Mouse (Mus musculus) spleen, embryonic (tissue): ENCODE measurements around the gene Ccdc62.

Experiments used
- CTCF ChIA-PET: fragments of 350-600 bp; sonication (Branson Sonifier 250); formaldehyde crosslinking; loops from one replicate; lab custom pipeline; 2022; lab: Charles Lee

The Ccdc62 gene

GRCm38 (mm10) chr5:123998370-123998769 is 67.9 kb downstream of the Ccdc62 start:
- CTCF ChIA-PET, result interaction anchor here (0.6 to 0.8 kb wide), 2 partner anchors 21 to 53 kb away, joined by 3 read pairs; no protein-coding TSS in a partner anchor

DNA sequence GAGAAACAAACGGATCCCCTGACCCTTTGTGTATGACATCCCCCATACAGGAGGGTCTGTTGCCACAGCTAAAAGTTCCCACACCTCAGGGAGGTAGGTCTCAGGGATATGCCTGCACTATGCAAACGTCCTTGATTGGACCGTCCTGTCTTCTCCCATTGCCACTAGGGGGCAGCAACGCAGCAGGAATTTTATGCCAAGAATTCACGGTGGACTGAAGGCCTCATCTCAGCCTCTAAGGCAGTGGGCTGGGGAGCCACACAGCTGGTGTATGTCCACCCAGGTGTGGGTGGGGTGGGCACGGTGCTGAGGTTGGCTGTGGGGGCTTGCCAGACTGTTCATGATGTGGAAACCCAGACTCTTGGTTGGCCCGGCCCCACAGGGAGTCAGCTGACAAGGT is 70.3 kb downstream of the Ccdc62 start:
- CTCF ChIA-PET, result interaction anchor here (0.5 to 1.7 kb wide), 5 partner anchors 19 to 84 kb away, joined by 3 to 12 read pairs (median 3); no protein-coding TSS in a partner anchor

- CTCF ChIA-PET, result interaction anchor here (0.7 to 1.7 kb wide), 5 partner anchors 12 to 84 kb away, joined by 3 to 9 read pairs (median 3); no protein-coding TSS in a partner anchor
Observed at GRCm38 (mm10) chr5:124001274-124001673, 70.8 kb downstream of the Ccdc62 start.

GRCm38 (mm10) chr5:124002876-124003275 is 72.4 kb downstream of the Ccdc62 start:
- CTCF ChIA-PET, result interaction anchor here (0.6 to 1.6 kb wide), 2 partner anchors 26 to 72 kb away, joined by 3 read pairs; no protein-coding TSS in a partner anchor

GRCm38 (mm10) chr5:124003375-124003774 is 72.9 kb downstream of the Ccdc62 start:
- CTCF ChIA-PET, result interaction anchor here (1.6 kb wide), 1 partner anchor 15 kb away, joined by 4 read pairs; no protein-coding TSS in a partner anchor

GRCm38 (mm10) chr5:124004356-124005150 is 74.1 kb downstream of the Ccdc62 start:
- CTCF ChIA-PET, result interaction anchor here (0.7 to 1.6 kb wide), 4 partner anchors 10 to 1354 kb away, joined by 3 to 4 read pairs (median 4); no protein-coding TSS in a partner anchor

- CTCF ChIA-PET, result interaction anchor here (0.7 to 1.6 kb wide), 4 partner anchors 13 to 1355 kb away, joined by 3 to 4 read pairs (median 4); no protein-coding TSS in a partner anchor
Observed at GRCm38 (mm10) chr5:124005151-124005500, 74.6 kb downstream of the Ccdc62 start.

DNA sequence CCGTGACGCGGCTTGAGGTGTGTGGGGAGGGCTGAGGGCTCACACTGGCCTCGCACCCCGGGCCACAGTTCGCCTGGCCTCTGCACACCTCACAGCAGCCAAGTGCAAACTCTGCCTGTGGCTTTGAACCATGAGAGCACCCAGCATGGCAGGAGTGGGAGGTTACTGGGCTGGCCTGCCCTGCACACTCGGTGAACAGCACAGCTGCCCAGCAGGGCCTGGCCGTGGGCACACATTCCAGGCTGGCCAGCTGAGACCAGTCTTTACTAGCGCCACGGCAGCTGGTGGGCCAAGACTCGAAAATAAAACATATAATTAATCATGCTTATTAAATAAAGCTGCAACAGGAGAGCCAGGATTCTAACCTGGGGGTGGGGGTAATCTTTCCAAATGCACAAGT is 75.1 kb downstream of the Ccdc62 start:
- CTCF ChIA-PET, result interaction anchor here (0.7 to 0.9 kb wide), 2 partner anchors 77 to 1355 kb away, joined by 3 to 4 read pairs; no protein-coding TSS in a partner anchor

DNA sequence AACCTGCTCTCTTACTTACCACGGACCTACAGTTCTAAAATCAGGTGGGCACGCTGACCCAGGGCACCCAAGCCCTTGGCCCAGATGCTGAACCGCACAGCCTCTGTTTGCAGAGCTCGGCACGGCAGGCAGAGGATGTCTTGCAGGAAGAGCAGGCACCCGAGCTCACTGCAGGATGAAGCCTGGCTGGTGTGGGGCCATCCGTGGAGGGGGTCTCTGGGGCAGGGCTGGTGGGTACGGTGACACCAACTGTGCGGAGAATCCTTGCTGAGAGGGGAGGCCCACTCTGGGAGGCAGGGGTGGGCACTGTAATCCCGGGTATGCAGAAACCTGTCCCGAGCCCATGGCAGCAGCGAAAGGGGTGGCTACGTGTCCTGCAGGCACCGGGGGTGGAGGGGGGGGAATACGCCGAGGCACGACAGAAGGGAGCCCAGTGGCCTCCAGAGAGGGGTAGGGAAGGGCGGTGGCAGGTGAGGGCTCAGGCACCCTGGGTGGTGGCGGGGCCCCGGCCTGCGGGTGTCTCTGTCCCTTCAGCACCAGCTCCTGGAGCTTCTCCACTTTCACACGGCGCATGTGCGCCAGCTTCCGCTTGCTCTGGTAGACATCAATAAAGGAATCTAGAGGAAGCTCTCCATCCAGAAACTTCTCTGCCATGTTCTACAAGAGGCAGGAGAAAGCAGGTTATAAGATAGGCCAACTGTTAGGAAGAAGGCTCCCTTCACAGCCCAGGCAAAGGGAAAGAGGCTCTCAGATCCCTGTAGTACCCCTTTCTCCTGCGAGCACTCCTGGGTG is 75.8 kb downstream of the Ccdc62 start:
- CTCF ChIA-PET, result interaction anchor here (0.6 to 0.9 kb wide), 2 partner anchors 14 to 77 kb away, joined by 3 to 4 read pairs; no protein-coding TSS in a partner anchor

DNA sequence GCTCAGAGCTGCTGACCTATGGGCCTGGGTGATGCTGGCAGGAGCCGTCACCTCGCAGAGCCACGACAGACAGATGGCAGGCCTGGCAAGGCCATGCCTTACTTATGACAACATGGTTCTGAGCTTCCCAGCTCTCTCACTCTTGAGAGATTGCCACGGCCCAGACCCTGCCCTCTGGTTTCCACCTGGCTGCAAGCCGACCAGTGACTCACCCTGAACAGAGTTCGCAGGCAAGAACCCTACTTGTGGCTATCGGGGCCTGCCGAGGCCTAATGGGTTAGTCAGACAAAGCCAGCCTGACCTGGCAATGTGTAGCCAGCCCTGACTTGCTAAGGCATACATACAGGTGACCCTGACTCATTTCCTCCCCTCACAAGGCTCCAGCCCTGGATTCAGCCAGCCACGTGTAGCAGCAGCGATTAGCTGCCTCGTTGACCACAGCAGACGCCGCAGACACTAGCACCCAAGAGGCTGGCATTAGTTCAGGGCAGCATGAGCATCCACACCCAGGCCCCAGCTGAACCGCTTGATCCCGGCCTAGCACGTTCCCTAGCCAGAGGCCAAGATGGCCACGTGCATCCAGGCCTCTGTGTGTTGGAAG is 76.5 kb downstream of the Ccdc62 start:
- CTCF ChIA-PET, result no interaction called here

DNA sequence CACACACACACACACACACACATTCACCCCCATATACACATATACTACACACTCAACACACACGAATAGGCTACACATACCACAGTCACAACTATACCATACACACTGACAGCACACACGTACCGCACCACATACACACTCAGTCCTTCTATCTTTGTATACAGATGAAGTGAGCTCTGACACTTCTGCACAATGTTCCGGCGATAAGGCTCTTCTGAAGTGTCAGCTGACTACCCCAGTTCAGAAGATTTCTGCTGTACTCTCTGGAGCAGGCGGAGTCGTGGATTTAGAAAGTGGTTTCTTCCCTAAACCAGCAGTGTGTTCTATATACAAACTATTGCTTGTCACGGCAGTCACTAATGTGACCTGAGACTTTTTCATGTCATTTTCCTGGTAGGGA is 79.6 kb downstream of the Ccdc62 start:
- CTCF ChIA-PET, result no interaction called here

- CTCF ChIA-PET, result interaction anchor here (1.2 kb wide), 1 partner anchor 11 kb away, joined by 5 read pairs; no protein-coding TSS in a partner anchor
Observed at GRCm38 (mm10) chr5:124010910-124011655, 80.6 kb downstream of the Ccdc62 start.

DNA sequence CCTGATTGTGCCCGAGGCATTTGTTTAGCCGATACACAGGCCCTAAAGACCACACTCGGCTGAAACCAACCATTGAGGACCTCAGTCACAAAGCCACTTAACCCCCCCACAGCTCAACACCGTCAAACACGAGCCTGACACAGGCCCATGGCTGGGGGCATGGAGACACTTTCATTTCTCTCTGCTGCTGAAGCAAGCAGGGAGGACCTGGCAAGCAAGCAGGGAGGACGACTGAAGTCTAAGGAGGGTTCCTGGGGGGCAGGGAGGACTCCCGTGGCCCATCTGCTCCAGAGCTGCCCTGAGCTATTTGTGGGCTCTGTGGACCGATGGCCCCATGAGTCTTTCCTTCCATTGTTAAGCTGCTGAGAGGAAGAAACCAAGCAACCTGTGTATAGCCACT is 81.4 kb downstream of the Ccdc62 start:
- CTCF ChIA-PET, result interaction anchor here (1.2 kb wide), 1 partner anchor 10 kb away, joined by 5 read pairs; no protein-coding TSS in a partner anchor

DNA sequence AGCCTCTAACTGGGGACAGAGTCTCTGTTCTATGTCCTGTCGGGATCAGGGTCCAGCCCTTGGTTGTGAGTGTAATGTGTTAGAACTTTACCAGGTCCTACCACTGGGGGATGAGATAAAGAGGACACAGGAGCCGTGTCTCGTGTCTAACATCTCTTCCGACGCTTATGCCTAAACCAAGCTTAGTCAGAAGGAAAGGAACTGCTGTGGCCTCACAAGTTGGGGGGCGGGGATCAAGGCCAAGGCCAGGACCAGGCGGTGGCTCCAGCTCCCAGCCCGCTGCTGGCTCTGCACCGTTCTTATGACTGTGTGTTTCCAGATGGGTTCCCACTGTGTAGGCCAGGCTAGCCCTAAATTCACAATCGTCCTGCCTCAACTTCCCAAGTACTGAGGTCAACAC is 82.4 kb downstream of the Ccdc62 start:
- CTCF ChIA-PET, result interaction anchor here (0.6 to 0.9 kb wide), 4 partner anchors 18 to 1024 kb away, joined by 3 to 17 read pairs (median 3); no protein-coding TSS in a partner anchor

DNA sequence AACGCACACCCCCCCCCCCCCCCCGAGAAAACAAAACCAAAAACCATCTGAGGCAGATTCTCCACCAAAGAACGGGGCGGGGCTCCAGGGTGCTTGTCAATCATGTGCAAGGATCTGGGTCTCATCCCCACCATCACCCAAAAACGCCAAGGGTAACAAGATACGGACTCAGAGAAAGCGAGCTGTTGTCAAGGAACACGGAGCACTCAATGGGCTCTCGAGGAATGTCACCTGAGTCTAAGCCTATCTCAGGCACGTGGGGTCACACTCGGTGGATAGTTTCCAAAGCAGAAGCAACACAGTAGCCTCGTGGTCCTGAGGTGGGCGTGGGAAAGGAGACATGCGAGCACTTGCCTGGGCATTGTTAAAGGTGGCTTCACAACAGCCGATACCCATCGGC is 83.3 kb downstream of the Ccdc62 start:
- CTCF ChIA-PET, result interaction anchor here (0.6 to 0.9 kb wide), 4 partner anchors 14 to 91 kb away, joined by 3 read pairs; no protein-coding TSS in a partner anchor

DNA sequence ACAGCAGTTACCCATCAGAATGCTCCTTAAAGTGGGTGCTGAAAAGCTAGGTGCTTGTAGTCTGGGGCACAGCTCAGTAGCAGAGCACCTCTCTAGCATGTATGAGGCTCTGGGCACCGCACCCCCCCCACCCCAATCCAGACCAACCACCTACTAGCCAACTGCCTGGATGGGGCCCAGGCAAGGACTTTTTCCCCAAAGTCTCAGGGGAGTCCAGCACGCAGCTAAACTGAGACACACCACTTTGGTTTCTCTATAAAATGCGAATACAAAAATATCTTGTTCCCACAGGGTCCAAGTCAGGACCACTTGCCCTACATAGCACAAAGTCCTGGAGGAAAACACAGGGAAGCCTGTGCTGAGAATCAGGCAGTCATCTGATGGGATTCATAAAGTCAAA is 83.7 kb downstream of the Ccdc62 start:
- CTCF ChIA-PET, result interaction anchor here (0.6 to 0.8 kb wide), 4 partner anchors 13 to 97 kb away, joined by 3 to 4 read pairs (median 3); no protein-coding TSS in a partner anchor

- CTCF ChIA-PET, result interaction anchor here (0.6 to 1.2 kb wide), 4 partner anchors 9 to 97 kb away, joined by 3 to 5 read pairs (median 4); no protein-coding TSS in a partner anchor
Observed at GRCm38 (mm10) chr5:124014791-124015251, 84.3 kb downstream of the Ccdc62 start.

DNA sequence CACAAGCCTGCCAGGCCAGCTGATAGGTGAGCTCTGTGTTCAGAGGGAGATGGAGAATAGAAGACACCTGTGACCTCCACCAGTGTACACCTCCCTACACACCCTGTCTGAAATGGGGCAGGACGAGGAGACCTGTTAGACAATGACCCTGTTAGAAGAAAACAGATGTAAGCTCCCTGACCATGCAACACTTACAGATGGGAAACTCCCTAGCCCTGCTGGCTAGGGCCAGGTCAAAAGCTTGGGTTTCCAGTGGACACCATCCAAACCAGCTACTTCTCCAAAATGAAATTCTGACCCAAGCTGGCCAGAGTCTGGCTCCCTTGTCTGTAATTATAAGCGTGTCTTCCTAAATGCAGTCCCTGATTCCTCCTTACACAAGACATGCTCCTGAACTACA is 85.2 kb downstream of the Ccdc62 start:
- CTCF ChIA-PET, result interaction anchor here (1.2 kb wide), 1 partner anchor 8 kb away, joined by 5 read pairs; no protein-coding TSS in a partner anchor

GRCm38 (mm10) chr5:124016291-124016821 is 85.9 kb downstream of the Ccdc62 start:
- CTCF ChIA-PET, result interaction anchor here (0.6 kb wide), 1 partner anchor 66 kb away, joined by 3 read pairs; no protein-coding TSS in a partner anchor
